Mouse (Mus musculus): Measurements from ENCODE around the gene Bmpr1b.

Bmpr1b gene

DNA sequence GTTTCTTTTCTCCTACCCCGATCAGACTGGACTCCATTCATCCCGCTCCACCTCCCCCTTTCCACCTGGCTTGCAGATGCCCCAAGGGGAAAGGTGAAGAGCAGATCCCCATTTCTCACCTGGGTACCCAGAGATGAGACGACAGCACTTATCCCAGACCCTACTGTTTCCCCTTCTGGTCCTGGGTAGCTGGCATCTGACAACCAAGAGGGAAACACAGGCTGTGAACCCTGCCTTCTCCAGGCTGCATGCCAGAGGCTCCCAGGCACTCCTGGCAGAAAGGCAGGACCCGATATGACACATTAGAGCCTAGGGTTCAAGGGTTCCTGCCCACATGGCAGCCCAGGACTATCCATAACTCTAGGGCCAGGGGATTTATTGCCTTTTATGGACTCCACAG is 56.0 kb downstream of the Bmpr1b start:
- no peak for DNase-seq (ENCODE audit: low spot score in 2 of 2)

DNA sequence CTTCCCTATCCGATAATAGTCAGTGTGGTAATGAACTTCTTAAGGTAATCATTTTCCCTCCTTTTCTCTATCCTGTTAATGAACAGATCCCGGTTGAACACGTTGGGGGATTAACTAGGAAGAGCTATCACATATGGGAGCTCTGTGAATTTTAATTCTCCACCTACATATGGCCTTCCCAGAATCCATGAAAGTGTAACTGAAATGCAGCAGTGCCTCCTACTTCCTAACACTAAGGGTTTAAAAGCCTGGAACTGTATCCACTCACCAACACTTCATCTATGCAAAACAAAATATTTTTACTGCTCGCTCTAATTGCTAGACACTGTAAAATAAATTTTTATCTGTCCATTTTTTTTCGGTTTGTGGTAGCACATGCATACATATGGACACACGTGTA is 63.0 kb downstream of the Bmpr1b start:
- DNase-seq (ENCODE audit: low spot score in 2 of 2) = no peak

DNA sequence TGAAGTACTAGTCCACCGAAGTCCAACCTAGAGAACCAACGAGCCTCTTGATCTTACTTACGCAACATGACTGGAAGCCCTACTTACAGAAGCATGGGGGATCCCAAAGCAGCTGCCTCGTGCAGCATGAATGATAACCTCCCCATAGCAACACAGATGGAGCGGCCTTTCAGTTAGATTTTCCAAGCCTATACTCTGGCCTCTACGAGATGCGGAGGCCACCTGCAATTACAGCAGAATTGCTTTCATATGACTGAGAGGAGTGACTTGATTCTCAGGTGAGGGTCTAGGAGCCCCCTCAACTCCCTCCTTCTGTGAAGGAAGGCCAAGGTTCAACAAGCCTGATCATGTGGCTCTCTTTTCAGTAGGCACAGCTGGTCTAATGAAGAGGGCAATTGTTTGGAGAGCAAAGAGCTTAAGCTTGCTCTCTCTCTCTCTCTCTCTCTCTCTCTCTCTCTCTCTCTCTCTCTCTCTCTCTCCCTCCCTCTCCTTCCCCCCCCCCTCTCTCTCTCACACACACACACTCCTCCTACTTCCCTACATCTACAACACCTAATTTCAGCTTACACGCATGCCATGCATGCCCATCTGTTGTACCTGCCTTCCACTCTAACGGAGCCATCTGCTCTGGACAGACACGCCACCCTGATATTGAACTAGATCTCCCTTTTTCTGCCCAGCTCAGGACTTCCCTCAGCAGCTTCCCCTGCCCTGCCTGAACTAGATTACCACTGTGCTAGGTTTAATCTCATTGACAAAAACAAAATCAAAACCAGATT is 65.0 kb downstream of the Bmpr1b start:
- no peak for DNase-seq (ENCODE audit: low spot score in 2 of 2)

DNA sequence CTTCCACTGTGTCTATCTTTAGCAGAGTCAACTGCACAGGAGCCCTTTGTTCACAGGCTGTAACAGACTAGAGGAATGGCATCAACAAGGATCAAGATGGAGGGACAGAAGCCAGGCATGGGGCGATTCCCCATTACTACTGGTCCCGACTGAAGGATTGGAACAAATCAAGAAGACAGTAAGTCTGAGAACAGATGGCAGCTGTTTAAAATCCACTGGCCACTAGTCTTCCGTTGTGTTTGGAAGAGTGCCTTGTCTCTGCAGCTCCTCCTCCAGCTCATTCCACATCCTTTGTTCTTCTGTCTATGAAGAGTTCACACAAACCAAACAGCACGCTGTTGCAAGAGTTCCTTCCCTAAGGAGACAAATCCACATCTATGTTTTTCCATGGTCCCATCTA is 65.6 kb downstream of the Bmpr1b start:
- DNase-seq (ENCODE audit: low spot score in 2 of 2) = no peak

DNA sequence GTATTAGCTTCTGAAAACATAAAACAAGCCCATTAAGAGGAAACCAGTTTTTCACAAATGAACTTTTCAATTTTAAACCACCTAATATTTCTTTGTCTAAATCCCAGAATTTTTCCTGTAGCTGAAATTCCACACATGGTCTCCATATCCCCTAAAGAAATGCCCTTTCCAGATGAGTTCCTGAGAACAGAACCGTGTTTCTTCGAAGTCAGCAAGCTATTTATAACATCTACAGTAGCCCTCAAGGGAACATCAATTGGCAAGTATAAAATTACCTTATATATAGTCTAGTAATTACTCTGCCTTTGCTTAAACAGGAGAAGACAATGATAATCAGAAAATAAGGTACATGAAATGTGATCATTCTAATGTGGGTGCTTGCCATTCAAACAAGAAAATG is 70.1 kb downstream of the Bmpr1b start:
- no peak for DNase-seq (ENCODE audit: low spot score in 2 of 2)

DNA sequence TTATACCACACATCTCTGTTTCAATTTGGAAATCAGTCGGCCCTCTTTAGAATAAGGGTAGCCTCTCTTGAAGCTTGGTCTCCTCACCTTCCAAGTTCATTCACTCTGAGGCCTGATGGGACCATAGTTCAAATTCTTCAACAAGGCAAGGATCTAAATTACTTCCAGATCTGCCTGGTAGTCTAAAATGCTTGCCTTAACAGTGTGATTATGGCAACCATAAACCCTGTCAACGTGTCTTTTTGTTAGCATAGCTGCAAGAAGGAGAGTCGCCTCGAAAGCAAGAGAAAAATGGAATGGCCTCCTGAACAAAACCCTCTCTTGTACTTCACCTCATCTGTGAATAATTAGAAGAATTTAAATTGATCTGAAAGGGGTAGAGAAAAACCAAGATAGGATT is 75.2 kb downstream of the Bmpr1b start:
- no peak for DNase-seq (ENCODE audit: low spot score in 2 of 2)

DNA sequence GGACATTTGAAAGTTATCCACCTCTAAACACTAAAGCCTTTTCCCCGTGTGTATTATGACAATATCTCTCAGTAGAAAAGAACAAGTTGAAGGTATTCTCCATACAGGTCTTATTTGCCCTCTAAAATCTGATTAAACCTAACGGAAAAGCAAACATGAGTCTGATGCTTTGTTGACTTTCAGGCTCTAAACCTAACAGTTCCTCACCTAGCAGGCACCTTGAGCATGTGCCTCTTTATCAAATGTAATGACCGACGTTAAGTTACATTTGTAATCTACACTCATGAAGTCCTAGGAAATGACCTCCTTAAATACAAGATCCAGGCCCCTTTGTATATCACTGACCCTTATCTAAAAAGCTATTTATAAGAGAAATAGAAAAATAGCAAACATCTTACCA is 79.5 kb downstream of the Bmpr1b start:
- no peak for DNase-seq (ENCODE audit: low spot score in 2 of 2)

DNA sequence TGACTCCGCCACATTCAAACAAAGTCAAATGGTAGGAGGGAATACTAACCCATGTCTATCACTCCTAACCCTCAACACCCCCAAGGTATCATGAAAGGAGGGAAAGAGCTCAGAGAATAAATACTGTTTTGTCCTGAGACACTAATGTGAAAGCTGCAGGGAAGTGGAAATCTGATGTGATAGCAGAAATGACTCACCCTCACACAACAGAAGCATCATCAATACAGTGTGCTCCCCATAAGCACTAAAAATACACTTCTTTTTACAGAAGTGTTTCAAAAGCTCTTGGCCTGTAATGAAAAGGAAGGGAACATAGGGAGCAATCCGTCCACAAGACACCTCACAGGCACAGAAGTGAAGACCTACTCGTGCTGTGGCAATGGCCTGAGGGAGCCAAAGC is 83.3 kb downstream of the Bmpr1b start:
- no peak for DNase-seq (ENCODE audit: low spot score in 2 of 2)

DNA sequence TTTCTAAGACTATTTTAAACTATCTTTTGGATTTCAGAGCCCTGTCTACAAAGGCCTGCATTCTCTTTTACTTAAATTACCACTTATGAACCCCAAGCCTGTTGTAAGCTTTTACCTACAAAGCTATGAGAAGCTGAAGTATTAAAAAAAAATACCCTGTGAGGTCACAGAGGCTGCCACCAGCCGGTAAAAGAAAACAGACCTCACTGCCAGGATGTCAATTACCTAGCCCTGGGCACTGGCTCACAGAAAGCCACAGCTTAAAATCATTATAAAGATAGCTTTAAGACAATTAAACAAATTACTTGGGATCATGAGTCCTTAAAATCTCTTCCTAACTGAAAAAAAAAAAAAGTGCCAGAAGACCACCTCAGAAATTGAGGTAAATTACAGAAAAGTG is 85.1 kb downstream of the Bmpr1b start:
- no peak for DNase-seq (ENCODE audit: low spot score in 2 of 2)

DNA sequence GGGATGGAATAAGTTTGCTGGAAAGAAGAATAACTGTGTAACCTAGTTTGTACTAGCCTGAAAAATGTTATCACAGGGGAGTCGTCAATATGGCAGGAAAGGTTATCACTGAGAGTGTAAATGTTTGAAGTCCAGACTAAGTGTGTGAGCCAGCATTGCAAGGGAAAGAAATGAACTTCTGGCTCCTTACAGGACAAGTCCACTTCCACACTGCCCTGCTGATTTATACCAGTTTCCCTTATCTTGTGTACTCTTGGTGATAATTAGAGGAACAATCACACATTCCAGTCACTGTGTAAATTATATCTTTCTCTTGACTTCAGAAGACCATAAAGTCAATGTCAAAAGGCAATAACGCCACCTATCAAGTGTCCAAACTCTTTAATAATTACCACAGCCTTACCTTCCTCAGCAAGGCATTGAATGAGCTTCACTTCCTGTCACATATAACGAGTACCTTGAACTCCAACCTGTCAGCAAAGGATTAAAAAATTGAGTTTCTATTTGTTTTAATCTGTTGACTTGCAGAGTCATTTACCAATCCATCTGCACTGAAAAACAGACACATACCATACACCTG is 91.4 kb downstream of the Bmpr1b start:
- no peak for DNase-seq (ENCODE audit: low spot score in 2 of 2)

DNA sequence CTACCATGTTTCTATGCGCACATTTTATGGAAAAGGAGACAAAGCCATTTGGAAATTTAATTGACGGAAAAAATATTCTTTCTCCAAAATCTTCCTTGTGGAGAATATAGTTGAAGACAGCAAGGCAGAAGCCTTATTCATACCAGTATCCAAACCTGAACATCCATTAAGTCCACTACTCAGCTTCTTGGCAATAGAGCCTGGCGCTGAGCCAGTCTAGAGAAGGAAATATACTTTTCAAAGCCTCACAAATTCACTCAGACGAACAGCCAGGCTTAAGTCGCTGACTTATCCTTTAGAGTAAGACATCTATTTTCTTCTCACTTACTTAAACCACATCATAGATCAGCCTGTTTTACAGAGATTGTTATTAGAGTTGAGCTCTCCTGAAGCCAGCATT is 97.6 kb downstream of the Bmpr1b start:
- no peak for DNase-seq (ENCODE audit: low spot score in 2 of 2)

DNA sequence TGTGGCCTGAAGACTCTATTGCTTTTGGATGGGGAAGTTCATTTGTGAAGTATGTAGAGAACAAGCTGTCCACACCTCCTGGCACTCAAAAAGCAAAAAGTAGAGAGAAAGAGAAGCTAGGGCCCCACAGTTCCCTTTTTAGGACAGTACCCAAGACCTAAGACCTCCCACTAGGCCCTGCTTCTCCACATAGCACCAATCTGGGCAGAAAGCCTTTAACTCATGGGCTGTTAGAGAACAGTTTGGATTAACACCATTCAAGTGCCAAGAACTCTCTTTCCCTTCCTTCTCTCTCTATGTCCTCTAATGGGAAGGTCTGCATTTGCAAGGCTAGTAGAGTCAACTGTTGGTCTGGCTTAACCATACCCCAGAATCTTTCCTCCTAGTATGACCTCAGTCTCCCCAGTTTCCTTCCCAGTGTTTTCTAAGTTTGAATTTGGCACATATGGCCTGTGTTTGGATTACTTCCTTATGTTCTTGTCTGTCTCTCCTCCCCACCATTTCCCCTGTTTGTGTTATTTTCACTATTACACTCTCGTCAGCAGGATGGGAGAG is 102.4 kb downstream of the Bmpr1b start:
- DNase-seq (ENCODE audit: low spot score in 2 of 2) = no peak

DNA sequence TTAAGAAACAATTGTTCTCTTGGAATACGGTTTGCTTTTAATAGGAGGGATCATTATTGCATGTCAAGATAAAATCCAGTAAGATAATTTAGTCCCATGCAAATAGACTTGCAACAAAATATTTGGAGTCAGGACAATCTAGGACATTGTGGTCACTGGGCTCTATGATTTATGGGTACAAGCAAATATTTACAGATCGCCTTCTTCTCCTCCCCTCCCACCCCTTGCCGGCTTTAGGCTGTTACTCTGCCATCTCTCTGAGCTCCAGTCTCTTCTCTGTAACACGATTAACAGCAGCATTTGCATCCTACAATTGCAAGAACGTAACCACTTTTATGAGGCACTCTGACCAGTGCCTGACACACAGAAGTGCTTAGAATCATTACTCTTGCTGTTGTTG is 104.1 kb downstream of the Bmpr1b start:
- no peak for DNase-seq (ENCODE audit: low spot score in 2 of 2)

DNA sequence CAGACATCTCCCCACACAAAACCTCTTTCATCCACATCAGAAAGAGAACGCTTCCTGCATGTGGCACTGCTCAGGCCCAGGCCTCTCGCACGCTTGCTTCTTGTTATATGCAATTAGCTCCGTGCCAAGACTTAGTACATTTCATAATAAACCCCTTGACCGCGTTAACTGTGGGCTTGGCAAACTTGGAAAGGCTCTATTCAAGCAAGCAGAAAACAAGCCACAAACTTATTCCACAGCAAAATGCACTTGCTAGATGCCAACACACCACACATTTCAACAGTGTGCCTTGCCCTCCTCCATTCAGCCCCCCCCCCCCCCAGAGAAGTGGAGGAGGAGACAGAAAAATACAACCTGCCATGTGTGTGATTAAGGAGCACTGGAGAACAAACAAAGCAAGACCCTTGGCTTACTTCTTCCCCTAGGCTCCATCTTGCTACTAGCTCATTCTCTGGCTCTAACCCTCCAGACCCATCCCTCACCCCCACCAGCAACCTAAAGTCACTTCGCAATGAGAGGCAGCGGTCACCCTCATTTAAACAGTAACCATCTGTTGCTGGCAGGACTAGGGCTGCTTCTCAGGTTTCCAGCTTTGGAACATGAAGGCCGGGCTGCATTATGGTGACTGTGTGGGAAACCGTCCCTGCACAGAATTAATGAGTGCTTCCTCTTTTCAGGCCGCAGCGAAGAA is 105.5 kb downstream of the Bmpr1b start:
- DNase-seq (ENCODE audit: low spot score in 2 of 2) = no peak

DNA sequence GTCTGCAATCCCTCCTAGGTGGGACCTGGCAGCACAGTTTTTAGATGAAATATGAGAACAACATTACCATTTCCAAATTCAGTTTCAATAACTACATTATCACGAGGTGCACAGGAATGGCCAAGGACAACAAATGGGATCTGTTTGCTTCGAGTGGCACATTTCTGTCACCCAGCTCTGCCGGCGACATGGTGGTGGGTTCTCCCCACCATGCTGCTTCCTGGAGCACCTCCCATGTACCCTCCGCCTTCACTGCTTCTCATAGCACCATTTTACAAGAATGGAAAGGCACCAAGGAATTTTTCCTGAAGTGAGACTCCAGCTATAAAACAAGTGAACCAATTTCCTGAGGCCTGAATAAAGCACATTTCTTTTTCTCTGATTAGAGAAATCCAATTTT is 108.0 kb downstream of the Bmpr1b start:
- DNase-seq (ENCODE audit: low spot score in 2 of 2) = no peak

DNA sequence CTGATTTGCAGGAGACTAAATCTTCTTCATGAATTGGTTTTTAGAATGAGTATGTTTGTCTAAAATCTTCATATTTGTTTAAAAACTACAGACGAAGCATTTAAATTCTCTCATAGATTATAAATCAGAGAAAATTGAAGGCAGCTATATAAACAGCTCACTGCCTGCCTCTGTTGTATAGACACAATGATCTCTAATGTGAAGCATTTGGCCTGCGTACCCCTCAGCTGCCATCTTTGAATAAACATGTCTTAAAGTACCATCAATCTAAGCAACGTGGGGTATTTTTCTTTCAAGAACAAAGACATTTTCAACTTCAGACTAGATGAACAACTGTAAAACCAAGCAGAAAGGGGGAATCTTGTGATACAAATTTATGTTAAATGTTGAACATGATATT is 109.3 kb downstream of the Bmpr1b start:
- DNase-seq (ENCODE audit: low spot score in 2 of 2) = no peak

DNA sequence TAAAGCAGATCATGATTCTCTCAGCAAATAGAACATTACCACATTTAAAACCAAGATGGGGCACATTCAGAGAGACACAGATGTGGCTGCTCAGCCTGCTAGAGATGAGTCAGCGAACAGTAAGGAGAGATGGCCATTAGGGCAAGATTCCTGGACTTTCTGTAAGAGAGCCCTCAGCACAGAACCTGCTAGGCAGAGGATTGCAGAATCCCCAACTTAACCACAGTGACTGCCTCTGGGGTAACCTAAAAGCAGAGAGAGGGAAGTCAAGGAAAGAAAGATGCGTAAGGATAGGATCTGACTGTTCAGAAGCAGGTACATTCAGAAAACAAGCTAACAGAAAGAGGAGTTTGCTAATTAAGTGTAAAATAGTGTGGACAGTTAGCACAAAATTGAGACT is 118.5 kb downstream of the Bmpr1b start:
- DNase-seq (ENCODE audit: low spot score in 2 of 2) = no peak

DNA sequence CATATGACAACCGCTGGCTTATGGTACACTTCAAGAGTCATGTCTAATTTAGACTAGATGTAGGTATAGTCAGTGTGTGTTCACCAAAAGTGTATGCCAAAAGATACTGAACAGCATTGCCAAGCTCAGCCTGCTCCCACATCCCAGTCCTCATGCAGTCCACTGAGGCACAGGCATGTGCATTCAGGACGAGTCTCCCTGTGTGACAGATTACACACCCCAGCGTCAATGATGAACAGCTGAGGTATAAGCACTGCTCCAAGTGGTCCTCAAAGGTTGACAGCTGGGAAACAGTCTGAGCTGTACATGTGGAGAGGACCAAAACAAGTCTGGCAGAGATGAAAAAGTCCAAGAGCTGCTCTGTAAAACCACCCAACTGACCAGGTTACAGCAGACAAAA is 119.6 kb downstream of the Bmpr1b start:
- DNase-seq (ENCODE audit: low spot score in 2 of 2) = no peak

DNA sequence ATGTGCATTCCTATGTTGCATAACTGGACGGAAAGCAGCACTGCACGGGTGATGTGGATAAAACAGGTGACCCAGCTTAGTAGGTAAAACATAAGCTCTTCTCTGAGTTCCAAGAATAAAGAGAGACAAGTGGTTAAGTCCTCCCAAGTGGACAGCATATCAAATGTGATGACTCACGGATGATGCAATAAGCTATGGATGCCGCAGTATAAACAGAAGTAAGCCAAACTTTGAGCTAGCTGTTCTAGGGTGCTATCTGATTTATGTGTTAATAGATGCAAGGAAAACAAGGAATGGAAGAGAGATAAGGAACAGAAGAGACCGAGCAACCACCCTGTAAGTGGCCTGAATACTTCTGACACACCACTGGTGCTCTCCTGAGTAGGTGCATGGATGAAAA is 120.1 kb downstream of the Bmpr1b start:
- DNase-seq (ENCODE audit: low spot score in 2 of 2) = no peak

DNA sequence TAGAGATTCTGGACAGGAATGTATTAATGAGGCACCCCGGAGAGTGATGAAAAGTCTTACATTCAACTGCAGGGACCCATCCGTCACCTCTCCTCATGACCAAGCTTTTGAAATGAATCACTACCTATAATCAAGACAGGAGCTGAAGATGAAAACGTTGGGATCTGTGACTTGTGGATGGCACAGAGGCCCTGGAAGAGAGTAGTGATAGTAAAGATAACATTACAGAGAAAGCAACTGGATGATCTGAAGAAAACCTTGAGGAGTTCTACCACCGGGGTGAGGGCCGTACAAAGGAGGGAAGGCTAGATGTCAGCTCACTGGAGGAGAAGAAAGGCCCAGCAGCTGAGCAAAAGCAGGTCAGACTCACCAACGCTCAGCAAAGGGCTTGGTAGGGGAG is 120.7 kb downstream of the Bmpr1b start:
- no peak for DNase-seq (ENCODE audit: low spot score in 2 of 2)

DNA sequence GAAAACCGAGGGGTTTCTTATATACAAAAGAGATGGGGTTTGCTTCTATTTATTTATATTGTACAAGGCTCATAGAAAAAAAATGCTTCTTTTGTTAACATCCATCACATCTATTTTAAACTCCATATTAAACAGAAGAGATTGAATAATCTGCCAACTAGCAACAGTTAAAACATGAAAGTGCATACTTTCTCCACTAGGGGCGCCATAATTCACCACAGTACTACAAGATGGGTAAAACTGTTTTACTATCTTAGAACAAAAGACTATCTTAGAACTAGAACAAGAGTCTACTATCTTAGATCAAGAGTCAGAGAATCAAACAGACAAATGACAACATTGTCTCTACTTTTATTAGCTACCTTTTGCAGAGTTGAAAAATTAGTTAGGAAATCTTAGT is 125.8 kb downstream of the Bmpr1b start:
- no peak for DNase-seq (ENCODE audit: low spot score in 2 of 2)

DNA sequence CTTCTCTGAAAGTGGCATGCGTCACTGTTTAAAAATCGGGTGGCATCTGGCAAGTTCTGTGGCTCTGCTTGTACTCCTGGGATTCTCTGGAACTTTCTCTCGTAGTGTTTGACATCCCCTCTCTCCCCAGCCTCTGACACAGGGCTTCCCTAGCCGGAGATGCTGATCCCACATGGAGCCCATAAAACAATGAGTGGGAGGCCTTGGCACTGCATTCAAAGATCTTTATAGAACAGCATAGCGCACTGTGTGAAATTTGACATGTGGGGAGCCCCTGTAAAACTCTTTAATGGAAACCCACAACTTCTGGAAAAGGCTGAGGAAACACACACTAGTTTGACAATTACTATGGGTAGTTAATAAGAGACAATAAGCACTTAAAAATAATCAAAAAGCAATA is 126.2 kb downstream of the Bmpr1b start:
- no peak for DNase-seq (ENCODE audit: low spot score in 2 of 2)

DNA sequence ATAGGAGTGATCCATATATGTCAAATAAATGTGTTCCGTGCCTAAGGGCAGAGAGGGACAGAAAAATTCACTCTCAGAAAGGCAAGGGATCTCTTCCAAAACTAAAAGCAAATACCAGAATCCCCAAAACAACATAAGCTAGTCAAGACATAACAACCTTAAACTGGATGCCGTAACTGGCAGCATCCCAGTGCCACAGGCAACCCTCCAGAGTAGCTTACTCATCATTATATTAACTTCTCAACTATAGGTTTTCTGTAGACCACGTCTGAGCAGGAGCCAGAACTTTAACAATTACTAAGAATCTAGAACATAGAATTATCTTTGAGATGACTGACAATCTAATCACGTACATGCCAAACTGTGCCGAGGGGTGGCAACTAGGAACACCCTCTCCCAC is 128.9 kb downstream of the Bmpr1b start:
- peak in 1 of 2 experiments; percentile 36 for DNase-seq (ENCODE audit: low spot score in 2 of 2)

Measured in frontal cortex, postnatal 36 days (tissue).